Mouse (Mus musculus) lung, adult 2 months (tissue): Measurements from ENCODE around the gene Cmtm4. TPM values are rescaled to one million over a fixed set of nuclear protein-coding genes. Genes with fewer than 3 reads are reported as not detected.

Experiments
- DNase-seq: peaks from one replicate; pipeline ENCODE4 v3.0.0; 2022
- H3K4me1 ChIP-seq: fragments of 200-500 bp; 2 replicates; pipeline ENCODE4 v1.6.1; 2011; ENCODE audit warnings: low read length; ENCODE audit not compliant: control insufficient read depth, insufficient read depth
- H3K4me3 ChIP-seq: fragments of 200-500 bp; replicated peaks from 2 replicates; pipeline ENCODE3; 2011; ENCODE audit warnings: low read depth, mild to moderate bottlenecking, control low read depth, low read length; ENCODE audit errors: extremely low read depth
- CTCF ChIP-seq: fragments of 200-500 bp; IDR thresholded peaks from 2 replicates; pipeline ENCODE4 v1.5.1; 2011; ENCODE audit warnings: mild to moderate bottlenecking, low read length, control low read depth; ENCODE audit not compliant: insufficient read depth
- POLR2A ChIP-seq: fragments of 200-500 bp; IDR thresholded peaks from 2 replicates; pipeline ENCODE4 v1.6.1; 2011; ENCODE audit warnings: low read depth, mild to moderate bottlenecking, control low read depth, low read length, borderline replicate concordance; ENCODE audit errors: extremely low read depth
- WGBS: fragments of 180-500 bp; shearing (Covaris S2); methylation state at CpG from one replicate; pipeline ENCODE4 v1.1.7; 2018; 5-methylcytosine and 5-hydroxymethylcytosine counted together
- polyA plus RNA-seq: library from polyadenylated mRNA; depleted of rRNA; stranded (reverse); fragments of >200 nt; gene quantifications from 2 replicates; pipeline ENCODE4 v1.2.3, GENCODE M21; 2012

Cmtm4 gene
- polyA plus RNA-seq, 1 experiment, result 22.4 TPM

GRCm38 (mm10) chr8:104434826-104435354 is 39.3 kb upstream of the Cmtm4 start:
- Histone ChIP-seq H3K4me3 (no peak overlapping the region), H3K4me1 (peaks cover 12% of the 10 kb centered on the region)
- DNase-seq, result no peak
- WGBS, result 83% methylated on average over 18 of the region's 18 CpGs
- TF ChIP-seq CTCF (no peak), POLR2A (no peak)

- TF ChIP-seq CTCF, result peak; percentile 28; the same call in 1 of the 2 replicates
- TF ChIP-seq POLR2A, result no peak
- no peak overlapping the region for H3K4me3 ChIP-seq
- WGBS, result 34% methylated on average over 4 of the region's 4 CpGs
- DNase-seq, result peak; percentile 19
- peaks cover 12% of the 10 kb centered on the region for H3K4me1 ChIP-seq
These were observed 38.7 kb upstream of the Cmtm4 start for GRCm38 (mm10) chr8:104434275-104434674.

GRCm38 (mm10) chr8:104433191-104433842 is 37.7 kb upstream of the Cmtm4 start:
- Histone ChIP-seq H3K4me3 (no peak overlapping the region), H3K4me1 (peaks cover 12% of the 10 kb centered on the region)
- no peak for TF ChIP-seq POLR2A
- no peak for TF ChIP-seq CTCF
- 74% methylated on average over 5 of the region's 5 CpGs for WGBS
- DNase-seq, result no peak

- Histone ChIP-seq H3K4me3 (no peak overlapping the region), H3K4me1 (peaks cover 12% of the 10 kb centered on the region)
- DNase-seq, result no peak
- WGBS, result 96% methylated on average over 6 of the region's 6 CpGs
- TF ChIP-seq CTCF (no peak), POLR2A (no peak)
These were observed 37.0 kb upstream of the Cmtm4 start for GRCm38 (mm10) chr8:104432656-104433055.

- no peak for TF ChIP-seq POLR2A
- TF ChIP-seq CTCF, result no peak
- 85% methylated on average over 7 of the region's 7 CpGs for WGBS
- no peak for DNase-seq
- peaks cover 4% of the 10 kb centered on the region; the same call in 1 of the 2 replicates for H3K4me1 ChIP-seq
- H3K4me3 ChIP-seq, result no peak overlapping the region
These were observed 34.6 kb upstream of the Cmtm4 start for GRCm38 (mm10) chr8:104430230-104430629.

GRCm38 (mm10) chr8:104427703-104428102 is 32.1 kb upstream of the Cmtm4 start:
- Histone ChIP-seq H3K4me3 (no peak overlapping the region), H3K4me1 (no peaks in the 10 kb centered on the region)
- WGBS, result 79% methylated on average over 13 of the region's 13 CpGs
- TF ChIP-seq CTCF (no peak), POLR2A (no peak)
- no peak for DNase-seq

GRCm38 (mm10) chr8:104422313-104422712 is 26.7 kb upstream of the Cmtm4 start:
- DNase-seq, result no peak
- TF ChIP-seq POLR2A, result no peak
- TF ChIP-seq CTCF, result no peak
- WGBS, result 58% methylated on average over 6 of the region's 6 CpGs
- Histone ChIP-seq H3K4me1 (peaks cover 2% of the 10 kb centered on the region; the same call in 1 of the 2 replicates), H3K4me3 (no peak overlapping the region)

GRCm38 (mm10) chr8:104416022-104416421 is 20.4 kb upstream of the Cmtm4 start:
- no peak for DNase-seq
- TF ChIP-seq CTCF, result no peak
- no peak for TF ChIP-seq POLR2A
- WGBS, result 83% methylated on average over 6 of the region's 6 CpGs
- H3K4me1 ChIP-seq, result no peaks in the 10 kb centered on the region; the same call in 1 of the 2 replicates
- H3K4me3 ChIP-seq, result no peak overlapping the region

GRCm38 (mm10) chr8:104414204-104414603 is 18.6 kb upstream of the Cmtm4 start:
- 60% methylated on average over 3 of the region's 3 CpGs for WGBS
- Histone ChIP-seq H3K4me1 (no peaks in the 10 kb centered on the region), H3K4me3 (no peak overlapping the region)
- no peak for TF ChIP-seq POLR2A
- no peak for DNase-seq

- Histone ChIP-seq H3K4me1 (no peaks in the 10 kb centered on the region), H3K4me3 (no peak overlapping the region)
- no peak for DNase-seq
- TF ChIP-seq POLR2A, result no peak
- TF ChIP-seq CTCF, result no peak
- WGBS, result 61% methylated on average over 4 of the region's 4 CpGs
These were observed 18.2 kb upstream of the Cmtm4 start for GRCm38 (mm10) chr8:104413770-104414169.
